Mouse (Mus musculus): ENCODE data around the gene Uroc1.

DNA sequence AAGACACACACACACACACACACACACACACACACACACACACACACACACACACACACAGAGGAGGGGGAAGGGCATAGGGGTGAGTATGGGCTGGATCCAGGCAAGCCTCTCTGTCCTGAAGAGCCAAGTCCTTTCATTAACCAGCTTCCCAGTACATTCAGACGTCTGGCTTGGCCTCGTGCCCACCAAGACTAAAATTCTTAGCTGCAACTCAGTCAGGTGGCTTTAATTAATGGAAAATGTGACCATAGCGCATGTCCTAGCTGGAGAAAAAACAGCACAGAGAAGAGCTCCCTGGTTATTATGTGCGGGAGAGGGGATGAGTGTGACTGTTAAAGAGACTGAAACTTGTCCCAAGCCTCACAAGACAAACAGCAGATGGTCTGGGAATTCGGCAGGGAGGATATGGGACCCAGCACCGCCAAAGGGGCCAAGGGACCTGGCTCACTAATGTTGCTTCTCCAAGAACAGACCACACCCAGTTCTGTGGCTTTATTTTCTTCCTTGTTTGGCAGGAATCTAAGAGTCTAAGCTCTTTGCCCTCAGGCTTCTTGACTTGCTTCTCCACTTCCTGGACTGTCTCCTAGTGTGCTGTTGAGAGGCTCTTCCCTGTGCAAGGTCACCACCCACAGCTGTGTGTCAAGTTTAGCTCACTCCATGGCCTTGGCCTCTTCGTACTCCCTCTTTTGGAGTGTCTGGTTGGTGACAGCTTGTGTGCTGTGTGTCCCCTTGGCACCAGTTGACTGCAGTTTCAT is 27.1 kb downstream of the Uroc1 start:
- TF ChIP-seq POLR2A (IDR thresholded peaks at IDR 0.05; ENCODE audit: low read depth, low read length), result no peak
- no peak for TF ChIP-seq CTCF (conservative IDR thresholded peaks at IDR 0.05 in 1 of 2, IDR thresholded peaks at IDR 0.05 in 1 of 2; ENCODE audit: low read depth in 2 of 2, low read length in 2 of 2)
- TF ChIP-seq ZKSCAN1 (IDR thresholded peaks at IDR 0.05; ENCODE audit: borderline replicate concordance, low read depth, low read length), result no peak
- no peak for TF ChIP-seq MAX (IDR thresholded peaks at IDR 0.05; ENCODE audit: low read length)
- no peak for TF ChIP-seq ZNF384 (IDR thresholded peaks at IDR 0.05; ENCODE audit: low read depth, low read length)
- TF ChIP-seq ZC3H11A (IDR thresholded peaks at IDR 0.05; ENCODE audit: low read depth, low read length), result no peak
